Mouse (Mus musculus) liver, embryonic 14.5 days (tissue): ENCODE data around the gene Kank2.

Experiments used
- CTCF ChIP-seq: IDR thresholded peaks from 2 replicates; pipeline ENCODE4 v1.5.1; 2016; ENCODE audit warnings: antibody characterized with exemption, low read depth, control low read depth
- EP300 ChIP-seq: IDR thresholded peaks from 2 replicates; pipeline ENCODE4 v1.6.1; 2016; ENCODE audit warnings: antibody characterized with exemption, low read depth

DNA sequence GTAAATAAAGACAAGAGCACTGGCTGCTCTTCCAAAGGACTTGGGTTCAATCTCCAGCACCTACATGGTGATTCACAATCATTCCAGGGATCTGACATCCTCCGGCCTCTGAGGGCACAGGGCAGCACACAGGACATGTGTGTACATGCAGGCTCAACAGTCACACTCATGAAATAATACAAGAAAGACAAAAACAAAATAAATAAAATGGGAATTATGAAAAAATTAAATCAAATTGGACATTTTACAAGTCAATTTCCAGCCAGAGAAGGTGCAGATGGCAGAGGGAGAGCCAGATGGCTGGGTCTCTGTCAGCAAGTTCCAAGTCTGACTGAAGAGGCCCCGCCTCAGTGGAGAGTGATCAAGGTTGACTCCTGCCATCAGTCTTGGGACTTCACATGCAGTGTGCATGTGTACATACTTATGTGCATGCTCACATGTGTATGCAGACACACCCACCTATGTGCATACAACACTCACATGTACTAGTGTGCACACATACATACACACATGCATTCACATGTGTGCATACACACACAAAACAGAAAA, 20.7 kb upstream of the Kank2 start:
- TF ChIP-seq CTCF (no peak), EP300 (no peak)
